Mouse (Mus musculus) midbrain, postnatal 0 days (tissue): ENCODE data around the gene B3galnt1. TPM values are rescaled to one million over a fixed set of nuclear protein-coding genes. Genes with fewer than 3 reads are reported as not detected.

Experiments used
- ATAC-seq: fragments of 200-750 bp; cut with Nextera tagmentation; 2 replicates; pipeline ENCODE4 v1.8.0; 2017; ENCODE audit warnings: moderate number of reproducible peaks, mild to moderate bottlenecking, moderate TSS enrichment, moderate library complexity; ENCODE audit not compliant: low FRiP score
- DNase-seq: peaks from one replicate; pipeline ENCODE4 v3.0.0-alpha.2; 2015; ENCODE audit warnings: low spot score
- H3K27ac ChIP-seq: fragments of 300-500 bp; sonication (generic); 2 replicates; pipeline ENCODE4 v1.5.1; 2014; ENCODE audit warnings: low read depth, mild to moderate bottlenecking, low read length, mixed read lengths
- H3K27me3 ChIP-seq: fragments of 300-500 bp; sonication (generic); 2 replicates; pipeline ENCODE4 v1.6.1; 2014; ENCODE audit warnings: low read length, control low read depth, mixed read lengths; ENCODE audit not compliant: insufficient read depth
- H3K36me3 ChIP-seq: fragments of 300-500 bp; sonication (generic); 2 replicates; pipeline ENCODE4 v1.6.1; 2014; ENCODE audit warnings: low read length, control low read depth, mixed read lengths; ENCODE audit not compliant: insufficient read depth
- H3K4me1 ChIP-seq: fragments of 300-500 bp; sonication (generic); 2 replicates; pipeline ENCODE4 v1.6.1; 2014; ENCODE audit warnings: mild to moderate bottlenecking, control low read depth, antibody characterized with exemption, low read length, mixed read lengths; ENCODE audit not compliant: insufficient read depth
- H3K4me2 ChIP-seq: fragments of 300-500 bp; sonication (generic); 2 replicates; pipeline ENCODE4 v1.6.1; 2014; ENCODE audit warnings: low read depth, mild to moderate bottlenecking, low read length, mixed read lengths; ENCODE audit not compliant: poor library complexity, severe bottlenecking
- H3K4me3 ChIP-seq: fragments of 300-500 bp; sonication (generic); 2 replicates; pipeline ENCODE4 v1.5.1; 2014; ENCODE audit warnings: low read depth, mild to moderate bottlenecking, low read length, moderate library complexity
- H3K9ac ChIP-seq: fragments of 300-500 bp; sonication (generic); replicated peaks from 2 replicates; pipeline ENCODE4 v1.6.1; 2014; ENCODE audit warnings: mild to moderate bottlenecking, low read length, moderate library complexity, mixed read lengths; ENCODE audit not compliant: poor library complexity, severe bottlenecking
- H3K9me3 ChIP-seq: fragments of 300-500 bp; sonication (generic); 2 replicates; pipeline ENCODE4 v1.6.1; 2016; ENCODE audit warnings: low read length, control low read depth
- CTCF ChIP-seq: IDR thresholded peaks from 2 replicates; pipeline ENCODE4 v1.5.1; 2016; ENCODE audit warnings: antibody characterized with exemption, mild to moderate bottlenecking
- WGBS: fragments of 180-500 bp; shearing (Covaris S2); extraction: QIAGEN DNeasy Blood & Tissue Kit; methylation state at CpG from one replicate; pipeline ENCODE4 v1.1.7; 2014; 5-methylcytosine and 5-hydroxymethylcytosine counted together
- polyA plus RNA-seq: library from polyadenylated mRNA; unstranded; fragments of >200 nt; fragmentation: Nextera tagmentation; extraction: Ambion mirVana; gene quantifications from 2 replicates; pipeline ENCODE4 v1.2.1, GENCODE M21; 2015
- total RNA-seq: library from RNA; depleted of rRNA; stranded (reverse); fragments of >200 nt; gene quantifications from 2 replicates; pipeline ENCODE4 v1.2.3, GENCODE M21; 2014; rRNA removed

The B3galnt1 gene
- total and polyA plus RNA-seq, 2 experiments from 2014 or later: 70.5 to 102 TPM

DNA sequence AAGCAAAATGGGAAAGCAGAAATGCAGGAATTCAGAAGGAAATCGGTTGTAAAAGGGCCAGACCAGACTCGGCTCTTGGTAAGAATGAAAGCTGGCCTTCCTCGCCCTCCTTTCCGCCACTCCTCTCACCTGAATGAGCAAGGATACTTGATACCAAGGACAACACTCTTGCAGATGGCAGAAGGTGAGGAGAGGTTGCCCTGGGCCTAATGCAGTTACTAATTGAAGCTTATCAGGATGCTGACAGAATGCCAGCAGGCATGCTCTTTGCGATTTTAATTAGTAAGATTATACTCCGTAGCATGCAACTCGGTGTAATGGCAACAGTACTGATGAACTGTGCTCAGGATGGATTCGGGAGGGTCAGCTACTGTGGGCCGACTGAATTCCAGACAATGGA lies 67.2 kb downstream of the B3galnt1 start:
- 76% methylated on average over 9 of the region's 9 CpGs for WGBS
- H3K4me1 ChIP-seq: peaks cover 9% of the 10 kb centered on the region; the same call in 1 of the 2 replicates
- no peak overlapping the region for H3K4me2 ChIP-seq
- no peak overlapping the region for H3K9ac ChIP-seq
- H3K36me3 ChIP-seq: no peaks in the 10 kb centered on the region
- TF ChIP-seq CTCF: no peak
- no peak overlapping the region for H3K4me3 ChIP-seq
- no peaks in the 10 kb centered on the region for H3K27me3 ChIP-seq
- ATAC-seq (no peak), DNase-seq (peak; percentile 66)
- no peaks in the 10 kb centered on the region for H3K9me3 ChIP-seq
- no peak overlapping the region for H3K27ac ChIP-seq

GRCm38 (mm10) chr3:69529576-69529975 lies 69.2 kb downstream of the B3galnt1 start:
- no peak for TF ChIP-seq CTCF
- Histone ChIP-seq H3K27ac (no peak overlapping the region), H3K27me3 (no peaks in the 10 kb centered on the region), H3K4me1 (no peaks in the 10 kb centered on the region), H3K4me3 (no peak overlapping the region), H3K36me3 (no peaks in the 10 kb centered on the region), H3K9ac (no peak overlapping the region), H3K9me3 (no peaks in the 10 kb centered on the region), H3K4me2 (no peak overlapping the region)
- ATAC-seq (no peak), DNase-seq (no peak)
- WGBS: 77% methylated on average over 7 of the region's 7 CpGs

- 96% methylated on average over 1 of the region's 1 CpGs for WGBS
- DNase-seq (no peak), ATAC-seq (no peak)
- H3K27me3 ChIP-seq: no peaks in the 10 kb centered on the region
- H3K4me1 ChIP-seq: no peaks in the 10 kb centered on the region
- TF ChIP-seq CTCF: no peak
- H3K9me3 ChIP-seq: no peaks in the 10 kb centered on the region
- H3K4me3 ChIP-seq: no peak overlapping the region
- no peak overlapping the region for H3K9ac ChIP-seq
- H3K36me3 ChIP-seq: no peaks in the 10 kb centered on the region
- H3K4me2 ChIP-seq: no peak overlapping the region
- H3K27ac ChIP-seq: no peak overlapping the region
These were observed 71.4 kb downstream of the B3galnt1 start for GRCm38 (mm10) chr3:69527384-69527783.

DNA sequence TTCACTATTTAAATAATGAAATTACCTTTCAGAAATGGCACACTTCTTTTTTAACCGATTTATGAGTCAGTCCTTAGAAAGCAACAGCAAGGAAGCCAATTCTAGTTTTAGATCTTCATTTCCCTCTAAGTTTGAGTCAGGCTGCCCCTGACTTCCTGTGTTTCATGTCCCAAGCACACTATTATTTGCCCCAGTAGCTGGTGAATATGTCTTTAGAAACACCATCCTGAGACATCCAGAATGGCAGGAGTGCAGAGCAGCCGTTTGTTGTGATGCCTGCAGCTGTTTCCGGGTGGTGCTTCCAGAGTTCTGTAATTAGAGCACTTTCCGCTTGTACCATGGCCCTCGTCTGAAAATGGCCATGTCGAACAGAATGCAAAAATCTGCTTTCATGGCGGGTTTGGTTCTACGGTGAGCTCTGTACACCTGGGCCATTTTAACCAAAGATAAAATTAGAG lies 73.7 kb downstream of the B3galnt1 start:
- WGBS: 62% methylated on average over 8 of the region's 8 CpGs
- TF ChIP-seq CTCF: no peak
- no peak overlapping the region for H3K9ac ChIP-seq
- DNase-seq (no peak), ATAC-seq (no peak)
- no peaks in the 10 kb centered on the region for H3K27me3 ChIP-seq
- no peak overlapping the region for H3K27ac ChIP-seq
- no peaks in the 10 kb centered on the region for H3K4me1 ChIP-seq
- no peak overlapping the region for H3K4me2 ChIP-seq
- no peak overlapping the region for H3K4me3 ChIP-seq
- H3K36me3 ChIP-seq: no peaks in the 10 kb centered on the region
- no peaks in the 10 kb centered on the region for H3K9me3 ChIP-seq

DNA sequence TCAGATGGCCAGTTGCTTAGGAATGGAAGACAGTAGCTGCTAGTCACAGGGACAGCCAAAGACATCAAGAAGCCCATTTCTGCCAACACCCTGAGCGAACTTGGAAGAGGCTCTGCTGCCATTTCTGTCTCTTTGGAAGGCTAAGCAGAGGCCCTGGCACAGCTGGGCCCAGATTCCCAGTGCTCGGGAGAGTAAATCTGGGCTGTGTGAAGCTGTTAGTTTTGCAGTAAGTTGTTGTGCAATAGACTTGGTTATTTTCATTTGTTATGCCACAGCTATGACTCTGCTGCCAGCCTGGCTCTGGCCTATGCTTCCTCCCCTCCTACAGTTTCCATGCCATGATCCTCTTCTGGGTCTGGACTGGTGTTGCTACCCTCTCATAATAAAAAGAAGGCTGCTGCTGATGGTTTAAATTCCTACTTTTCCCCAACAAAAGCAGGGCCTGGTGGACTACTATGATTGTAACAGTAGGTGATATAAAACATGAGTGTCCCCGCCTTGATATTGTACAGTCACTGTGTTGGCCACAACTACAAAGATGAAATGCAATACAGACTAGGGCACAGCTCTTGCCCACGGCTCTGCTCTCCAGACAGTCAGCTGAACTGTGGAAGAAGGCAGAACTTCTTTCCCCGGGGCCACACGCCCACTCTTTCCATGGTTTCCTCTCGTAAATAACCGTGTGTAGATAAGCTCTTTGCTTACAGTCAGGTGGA lies 74.2 kb downstream of the B3galnt1 start:
- no peaks in the 10 kb centered on the region for H3K27me3 ChIP-seq
- H3K27ac ChIP-seq: no peak overlapping the region
- no peak for DNase-seq
- ATAC-seq: no peak
- H3K36me3 ChIP-seq: no peaks in the 10 kb centered on the region
- no peak for TF ChIP-seq CTCF
- H3K9me3 ChIP-seq: no peaks in the 10 kb centered on the region
- H3K9ac ChIP-seq: no peak overlapping the region
- WGBS: 83% methylated on average over 8 of the region's 8 CpGs
- no peaks in the 10 kb centered on the region for H3K4me1 ChIP-seq
- no peak overlapping the region for H3K4me2 ChIP-seq
- H3K4me3 ChIP-seq: no peak overlapping the region

Other genes starting within 250 kb of the B3galnt1 start
- gene Nmd3, start 123.0 kb upstream of the B3galnt1 start, total RNA-seq: 8.0 and 17.8 TPM in 2 replicates
- gene Nmd3, start 123.0 kb upstream of the B3galnt1 start, polyA plus RNA-seq: 56.0 and 58.7 TPM in 2 replicates